Mouse (Mus musculus): ENCODE measurements at regions not wholly inside any gene's neighbourhood (a gene's known extent, or its start where the extent isn't known, plus 50 kb on each side); places are given as distances from the start of the nearest gene placed in this dataset.

GRCm38 (mm10) chr16:24150512-24150911 lies 161.9 kb upstream of the Bcl6 start:
- ATAC-seq: no peak
- in situ Hi-C loops (cut with MboI; ENCODE audit: low pct_unique_long_range_greater_than_20kb): no loop called here

GRCm38 (mm10) chr16:24149441-24149840 lies 160.8 kb upstream of the Bcl6 start:
- no peak for TF ChIP-seq CTCF (IDR thresholded peaks at IDR 0.05)
- no peak for ATAC-seq
- DNase-seq (ENCODE audit: low read depth, low spot score): no peak
- H3K27me3 ChIP-seq: no peaks in the 10 kb centered on the region
- ChIA-PET CTCF (no interaction called here), POLR2A (interaction anchor here (0.6 kb wide), 1 partner anchor 398 kb away, joined by 4 read pairs; no protein-coding TSS in a partner anchor)
- in situ Hi-C loops (cut with MboI; ENCODE audit: low pct_unique_long_range_greater_than_20kb): no loop called here

More at GRCm38 (mm10) chr16:24150512-24150911, 161.9 kb upstream of the Bcl6 start:
- H3K27me3 ChIP-seq: no peaks in the 10 kb centered on the region
- TF ChIP-seq CTCF (IDR thresholded peaks at IDR 0.05): no peak
- POLR2A ChIA-PET: no interaction called here
- no peak for DNase-seq (ENCODE audit: low read depth, low spot score)
- CTCF ChIA-PET: no interaction called here

- CTCF ChIA-PET: no interaction called here
- no peaks in the 10 kb centered on the region for H3K27me3 ChIP-seq
- ATAC-seq (no peak), DNase-seq (ENCODE audit: low read depth, low spot score) (no peak)
- POLR2A ChIA-PET: no interaction called here
- in situ Hi-C loops (cut with MboI; ENCODE audit: low pct_unique_long_range_greater_than_20kb): no loop called here
- TF ChIP-seq CTCF (IDR thresholded peaks at IDR 0.05): no peak
These were observed 155.2 kb upstream of the Bcl6 start for GRCm38 (mm10) chr16:24143894-24144293.

- no peak for ATAC-seq
- no peak for DNase-seq (ENCODE audit: low read depth, low spot score)
- no peaks in the 10 kb centered on the region for H3K27me3 ChIP-seq
- POLR2A ChIA-PET: no interaction called here
- in situ Hi-C loops (cut with MboI; ENCODE audit: low pct_unique_long_range_greater_than_20kb): no loop called here
- TF ChIP-seq CTCF (IDR thresholded peaks at IDR 0.05): no peak
- CTCF ChIA-PET: no interaction called here
These were observed 154.4 kb upstream of the Bcl6 start for GRCm38 (mm10) chr16:24142915-24143541.

- no peaks in the 10 kb centered on the region for H3K27me3 ChIP-seq
- no peak for DNase-seq (ENCODE audit: low read depth, low spot score)
- in situ Hi-C loops (cut with MboI; ENCODE audit: low pct_unique_long_range_greater_than_20kb): no loop called here
- ChIA-PET CTCF (no interaction called here), POLR2A (no interaction called here)
- ATAC-seq: no peak
- TF ChIP-seq CTCF (IDR thresholded peaks at IDR 0.05): no peak
These were observed 150.5 kb upstream of the Bcl6 start for GRCm38 (mm10) chr16:24139109-24139508.

- DNase-seq (ENCODE audit: low read depth, low spot score) (no peak), ATAC-seq (no peak)
- POLR2A ChIA-PET: interaction anchor here (0.5 to 0.6 kb wide), 2 partner anchors 38 to 315 kb away, joined by 3 read pairs; no protein-coding TSS in a partner anchor
- CTCF ChIA-PET: no interaction called here
- TF ChIP-seq CTCF (IDR thresholded peaks at IDR 0.05): no peak
- in situ Hi-C loops (cut with MboI; ENCODE audit: low pct_unique_long_range_greater_than_20kb): no loop called here
- H3K27me3 ChIP-seq: no peaks in the 10 kb centered on the region
These were observed 148.8 kb upstream of the Bcl6 start for GRCm38 (mm10) chr16:24137266-24138033.

- no peak for TF ChIP-seq CTCF (IDR thresholded peaks at IDR 0.05)
- no peak for DNase-seq (ENCODE audit: low read depth, low spot score)
- no peaks in the 10 kb centered on the region for H3K27me3 ChIP-seq
- ATAC-seq: no peak
- ChIA-PET POLR2A (no interaction called here), CTCF (no interaction called here)
- in situ Hi-C loops (cut with MboI; ENCODE audit: low pct_unique_long_range_greater_than_20kb): no loop called here
These were observed 148.0 kb upstream of the Bcl6 start for GRCm38 (mm10) chr16:24136483-24137148.

- no peaks in the 10 kb centered on the region for H3K27me3 ChIP-seq
- CTCF ChIA-PET: no interaction called here
- in situ Hi-C loops (cut with MboI; ENCODE audit: low pct_unique_long_range_greater_than_20kb): no loop called here
- DNase-seq (ENCODE audit: low read depth, low spot score): no peak
- ATAC-seq: no peak
- POLR2A ChIA-PET: no interaction called here
- no peak for TF ChIP-seq CTCF (IDR thresholded peaks at IDR 0.05)
These were observed 147.2 kb upstream of the Bcl6 start for GRCm38 (mm10) chr16:24135841-24136240.

- no peak for ATAC-seq
- POLR2A ChIA-PET: no interaction called here
- no peak for TF ChIP-seq CTCF (IDR thresholded peaks at IDR 0.05)
- CTCF ChIA-PET: no interaction called here
- no peak for DNase-seq (ENCODE audit: low read depth, low spot score)
- in situ Hi-C loops (cut with MboI; ENCODE audit: low pct_unique_long_range_greater_than_20kb): no loop called here
- no peaks in the 10 kb centered on the region for H3K27me3 ChIP-seq
These were observed 146.7 kb upstream of the Bcl6 start for GRCm38 (mm10) chr16:24135351-24135750.

- CTCF ChIA-PET: no interaction called here
- no peak for ATAC-seq
- in situ Hi-C loops (cut with MboI; ENCODE audit: low pct_unique_long_range_greater_than_20kb): no loop called here
These were observed 145.9 kb upstream of the Bcl6 start for GRCm38 (mm10) chr16:24134486-24135050.

GRCm38 (mm10) chr16:24130646-24131045 lies 142.0 kb upstream of the Bcl6 start:
- no peak for ATAC-seq
- CTCF ChIA-PET: no interaction called here
- POLR2A ChIA-PET: no interaction called here
- no peak for DNase-seq (ENCODE audit: low read depth, low spot score)
- no peaks in the 10 kb centered on the region for H3K27me3 ChIP-seq
- no peak for TF ChIP-seq CTCF (IDR thresholded peaks at IDR 0.05)
- in situ Hi-C loops (cut with MboI; ENCODE audit: low pct_unique_long_range_greater_than_20kb): no loop called here

More at GRCm38 (mm10) chr16:24134486-24135050, 145.9 kb upstream of the Bcl6 start:
- no peaks in the 10 kb centered on the region for H3K27me3 ChIP-seq
- POLR2A ChIA-PET: no interaction called here
- no peak for TF ChIP-seq CTCF (IDR thresholded peaks at IDR 0.05)
- DNase-seq (ENCODE audit: low read depth, low spot score): no peak

Data from Patski (cell line).